ENCODE assay signal across 8 mouse cellular contexts in genomic region chrX:48256468-48257007, GRCm38 (mm10). TPM values are rescaled to one million over a fixed set of nuclear protein-coding genes. Genes with fewer than 3 reads are reported as not detected.
A peak's percentile ranks its signal among the peaks of the same experiment; 100 is the strongest.
DNase-seq lines count a peak whose midpoint lies in the region; ATAC-seq lines count a peak whose summit lies in the region.

Gene Utp14a, plus strand, starts transcription at chrX:48256862.

- H3K9ac ChIP-seq in hindbrain, embryonic 14.5 days: peak within 1 kb of the TSS; percentile 62

- peak within 1 kb of the TSS; percentile 46 for H3K4me3 ChIP-seq in hindbrain, embryonic 14.5 days (replicated peaks; ENCODE audit: low read length)

- H3K27ac ChIP-seq in hindbrain, embryonic 14.5 days: peak within 1 kb of the TSS; percentile 77

- H3K4me1 ChIP-seq in hindbrain, embryonic 14.5 days (replicated peaks; ENCODE audit: control insufficient read depth, insufficient read depth, low read length): no peaks in the 10 kb centered on the region

- WGBS in hindbrain, embryonic 14.5 days: 10% methylated on average over 33 of the region's 33 CpGs

- H3K9me3 ChIP-seq in hindbrain, embryonic 14.5 days (ENCODE audit: control insufficient read depth, low read length): no peaks in the 10 kb centered on the region

- peak within 1 kb of the TSS; percentile 62 for H3K4me2 ChIP-seq in hindbrain, embryonic 14.5 days (replicated peaks)

- DNase-seq in R1 (ENCODE audit: low read depth, low spot score): peak; percentile 96
- DNase-seq in cerebellum, postnatal 25 days: peak; percentile 96
- DNase-seq in frontal cortex, postnatal 25 days (ENCODE audit: low spot score in 2 of 2): peak; percentile 70 to 90
- peak; percentile 92 for DNase-seq in hindbrain, embryonic 14.5 days (ENCODE audit: low spot score)
- peak; percentile 92 to 96 for DNase-seq in layer of hippocampus, postnatal 36 days
- DNase-seq in lung, postnatal 36 days: peak; percentile 98
- peak; percentile 97 for DNase-seq in retina, postnatal 1 day
- peak; percentile 70 to 94 for DNase-seq in urinary bladder, adult 18-20 months (ENCODE audit: low spot score in 2 of 2)

- H3K36me3 ChIP-seq in hindbrain, embryonic 14.5 days (replicated peaks; ENCODE audit: control insufficient read depth, insufficient read depth): no peaks in the 10 kb centered on the region; the same call in 1 of the 2 replicates

- ATAC-seq in hindbrain, embryonic 14.5 days (ENCODE audit: low FRiP score): peak; percentile 99

- no peaks in the 10 kb centered on the region for H3K27me3 ChIP-seq in hindbrain, embryonic 14.5 days (ENCODE audit: control insufficient read depth, insufficient read depth, low read length)

RNA-seq across cellular contexts. Expression of gene Utp14a, which starts in this region (rescaled TPM):
- 15.1 and 16.0 TPM in 2 replicates for polyA plus RNA-seq in hindbrain, embryonic 14.5 days (2014; fragmentation: Nextera tagmentation; extraction: Ambion mirVana)
- 10 to 100 TPM; 17.7 to 18.2 TPM for total RNA-seq in layer of hippocampus, postnatal 36 days (2021)

Comparison
In these comparisons a context has a peak if more than half of its experiments do, and no peak if none do; other contexts are left out.
1. Peak in every context shown above with its lines: DNase-seq, ATAC-seq, H3K4me3 ChIP-seq and H3K27ac ChIP-seq.